Mouse (Mus musculus) CH12.LX (cell line): ENCODE results near the gene Zswim7. TPM values are rescaled to one million over a fixed set of nuclear protein-coding genes. Genes with fewer than 3 reads are reported as not detected.

Experiments
- DNase-seq: peaks from one replicate; pipeline ENCODE4 v3.0.0-alpha.2; 2013; ENCODE audit errors: extremely low read depth
- H3K27ac ChIP-seq: 2 replicates; pipeline ENCODE4 v1.5.1; 2012; ENCODE audit warnings: low read depth, mild to moderate bottlenecking, control low read depth, moderate library complexity; ENCODE audit not compliant: insufficient read depth
- H3K27me3 ChIP-seq: replicated peaks from 2 replicates; pipeline ENCODE3; 2012; ENCODE audit warnings: inconsistent platforms
- H3K36me3 ChIP-seq, 2 experiments: replicated peaks in 1 of 2; 2 replicates each; pipeline versions ENCODE3 to v1.6.1; 2012; ENCODE audit warnings: inconsistent platforms in 1 of 2, low read length in 1 of 2, mild to moderate bottlenecking in 1 of 2, mixed read lengths in 1 of 2, moderate library complexity in 1 of 2; ENCODE audit not compliant: control insufficient read depth in 1 of 2, insufficient read depth in 1 of 2
- H3K4me1 ChIP-seq, 2 experiments: 2 replicates each; pipeline ENCODE4 v1.6.1; 2012; ENCODE audit warnings: inconsistent platforms in 1 of 2, moderate library complexity in 1 of 2; ENCODE audit not compliant: insufficient read depth in 2 of 2, control insufficient read depth in 1 of 2
- H3K4me2 ChIP-seq: 2 replicates; pipeline ENCODE4 v1.6.1; 2012; ENCODE audit warnings: low read depth, mild to moderate bottlenecking, control low read depth; ENCODE audit not compliant: poor library complexity, insufficient read depth, severe bottlenecking
- H3K4me3 ChIP-seq, 3 experiments: fragments of 150-350 bp in 1 of 3; sonication (generic) in 1 of 3; replicated peaks in 1 of 3; 2 replicates each; pipeline versions ENCODE3 to v1.5.1; 2011 to 2012; ENCODE audit warnings: low read depth in 2 of 3, low read length in 2 of 3, mild to moderate bottlenecking in 2 of 3, moderate library complexity in 2 of 3, control low read depth in 1 of 3, improper control_type of control experiment in 1 of 3, inconsistent platforms in 1 of 3, mixed read lengths in 1 of 3; ENCODE audit not compliant: poor library complexity in 1 of 3
- H3K79me2 ChIP-seq: replicated peaks from 2 replicates; pipeline ENCODE4 v1.6.1; 2012; ENCODE audit warnings: mild to moderate bottlenecking, moderate library complexity; ENCODE audit not compliant: control insufficient read depth, poor library complexity, insufficient read depth, severe bottlenecking; ENCODE audit errors: extremely low read depth
- H3K9ac ChIP-seq: 2 replicates; pipeline ENCODE4 v1.6.1; 2012; ENCODE audit warnings: low read depth, mild to moderate bottlenecking, control low read depth, moderate library complexity; ENCODE audit not compliant: insufficient read depth
- H3K9me3 ChIP-seq: replicated peaks from 2 replicates; pipeline ENCODE3; 2012; ENCODE audit warnings: low read length, inconsistent platforms, mixed read lengths
- BHLHE40 ChIP-seq: IDR thresholded peaks from 2 replicates; pipeline ENCODE4 v1.6.1; 2011; ENCODE audit warnings: mild to moderate bottlenecking, low read depth, low read length, improper control_type of control experiment
- CHD2 ChIP-seq: IDR thresholded peaks from 2 replicates; pipeline ENCODE4 v1.6.1; 2011; ENCODE audit warnings: low read length, improper control_type of control experiment
- CTCF ChIP-seq, 2 experiments: IDR thresholded peaks in 1 of 2; conservative IDR thresholded peaks in 1 of 2; 2 replicates each; pipeline ENCODE4 v1.5.1; 2011 to 2012; ENCODE audit warnings: low read depth in 2 of 2, low read length in 2 of 2, improper control_type of control experiment in 1 of 2, inconsistent platforms in 1 of 2, mild to moderate bottlenecking in 1 of 2, moderate library complexity in 1 of 2
- ELF1 ChIP-seq: IDR thresholded peaks from 2 replicates; pipeline ENCODE4 v1.6.1; 2014; ENCODE audit warnings: low read depth, mild to moderate bottlenecking, inconsistent platforms, low read length, improper control_type of control experiment
- GABPA ChIP-seq: IDR thresholded peaks from 2 replicates; pipeline ENCODE4 v1.6.1; 2012; ENCODE audit warnings: low read depth, low read length, improper control_type of control experiment, inconsistent platforms; ENCODE audit not compliant: insufficient replicate concordance
- KAT2A ChIP-seq: IDR thresholded peaks from 2 replicates; pipeline ENCODE4 v1.6.1; 2012; ENCODE audit warnings: low read length, improper control_type of control experiment, inconsistent platforms; ENCODE audit not compliant: insufficient replicate concordance
- MAFK ChIP-seq: IDR thresholded peaks from 2 replicates; pipeline ENCODE4 v1.6.1; 2011; ENCODE audit warnings: low read length, improper control_type of control experiment; ENCODE audit not compliant: insufficient replicate concordance
- MAX ChIP-seq: IDR thresholded peaks from 2 replicates; pipeline ENCODE4 v1.6.1; 2011; ENCODE audit warnings: low read length, improper control_type of control experiment
- MEF2A ChIP-seq: IDR thresholded peaks from 2 replicates; pipeline ENCODE4 v1.6.1; 2014; ENCODE audit warnings: low read depth, mild to moderate bottlenecking, inconsistent platforms, low read length, improper control_type of control experiment, borderline replicate concordance
- MYC ChIP-seq: IDR thresholded peaks from 2 replicates; pipeline ENCODE4 v1.6.1; 2011; ENCODE audit warnings: low read depth, mild to moderate bottlenecking, improper control_type of control experiment, low read length
- PAX5 ChIP-seq: IDR thresholded peaks from 2 replicates; pipeline ENCODE4 v1.6.1; 2012; ENCODE audit warnings: low read length, inconsistent platforms, mixed read lengths
- POLR2AphosphoS2 ChIP-seq: IDR thresholded peaks from 2 replicates; pipeline ENCODE4 v1.6.1; 2011; ENCODE audit warnings: low read depth, low read length, improper control_type of control experiment
- SIN3A ChIP-seq: IDR thresholded peaks from 2 replicates; pipeline ENCODE4 v1.6.1; 2012; ENCODE audit warnings: low read length, improper control_type of control experiment, inconsistent platforms
- TBP ChIP-seq: conservative IDR thresholded peaks from 2 replicates; pipeline ENCODE4 v1.6.1; 2011; ENCODE audit warnings: low read depth, low read length, improper control_type of control experiment
- TCF12 ChIP-seq: IDR thresholded peaks from 2 replicates; pipeline ENCODE4 v1.6.1; 2014; ENCODE audit warnings: low read depth, mild to moderate bottlenecking, inconsistent platforms, low read length, improper control_type of control experiment
- USF1 ChIP-seq: IDR thresholded peaks from 2 replicates; pipeline ENCODE4 v1.6.1; 2014; ENCODE audit warnings: low read depth, mild to moderate bottlenecking, inconsistent platforms, low read length, improper control_type of control experiment
- USF2 ChIP-seq: conservative IDR thresholded peaks from 2 replicates; pipeline ENCODE4 v1.6.1; 2011; ENCODE audit warnings: low read depth, low read length, improper control_type of control experiment
- ZC3H11A ChIP-seq: IDR thresholded peaks from 2 replicates; pipeline ENCODE4 v1.6.1; 2012; ENCODE audit warnings: low read depth, mild to moderate bottlenecking, inconsistent platforms, low read length, improper control_type of control experiment
- ZKSCAN1 ChIP-seq: IDR thresholded peaks from 2 replicates; pipeline ENCODE4 v1.6.1; 2012; ENCODE audit warnings: low read depth, inconsistent platforms, low read length, improper control_type of control experiment, borderline replicate concordance
- ZMIZ1 ChIP-seq: IDR thresholded peaks from 2 replicates; pipeline ENCODE4 v1.6.1; 2012; ENCODE audit warnings: low read depth, mild to moderate bottlenecking, inconsistent platforms, low read length, improper control_type of control experiment
- dilution Hi-C: fragments of 300-500 bp; cut with MboI; formaldehyde crosslinking; loops from 2 replicates; pipeline ENCODE4 v1.14.3; 2020; ENCODE audit warnings: low sequenced_read_pairs; ENCODE audit not compliant: extremely low pct_unique_long_range_greater_than_20kb, extremely low pct_ligation_motif_present
- in situ Hi-C: fragments of 300-500 bp; cut with MboI; formaldehyde crosslinking; loops from 3 replicates; pipeline ENCODE4 v1.14.3; 2019; ENCODE audit warnings: low sequenced_read_pairs, low pct_ligation_motif_present, low pct_unique_long_range_greater_than_20kb, mixed read lengths
- polyA plus RNA-seq: library from polyadenylated mRNA; unstranded; fragments of >175 nt; gene quantifications from 2 replicates; pipeline ENCODE4 v1.2.1, GENCODE M21; 2012; ENCODE audit warnings: low read depth; ENCODE audit not compliant: insufficient read length
- total RNA-seq, 2 experiments: library from RNA; depleted of rRNA; stranded (reverse); fragments of 300-350 nt in 1 of 2; fragments of >200 nt in 1 of 2; gene quantifications; 2 replicates each; pipeline ENCODE4 v1.2.3; 2012 to 2014

The Zswim7 gene
- total and polyA plus RNA-seq, 3 experiments, result 44.2 to 62.5 (median 57.8) TPM

- Histone ChIP-seq H3K36me3 (no peaks in the 10 kb centered on the region), H3K27me3 (peaks cover 21% of the 10 kb centered on the region), H3K4me2 (no peak overlapping the region), H3K9ac (no peak overlapping the region), H3K4me1 (peaks cover 0 to 32% of the 10 kb centered on the region in 2 experiments; a peak in 2 of 4 replicates)
- dilution Hi-C loops, result no loop called here
- no peak for TF ChIP-seq GABPA
- TF ChIP-seq CTCF (conservative IDR thresholded peaks at IDR 0.05 in 1 of 2, IDR thresholded peaks at IDR 0.05 in 1 of 2; ENCODE audit: low read depth in 2 of 2, low read length in 2 of 2), result no peak
- TF ChIP-seq MAFK, result no peak
- no peak for TF ChIP-seq MAX
- TF ChIP-seq CHD2, result no peak
- TF ChIP-seq BHLHE40, result no peak
- no peak for TF ChIP-seq MYC
- no peak for TF ChIP-seq USF2
- no peak for TF ChIP-seq TBP
- TF ChIP-seq POLR2AphosphoS2, result no peak
- no peak for TF ChIP-seq ELF1
- no peak for TF ChIP-seq ZKSCAN1
- TF ChIP-seq KAT2A, result no peak
- no peak for TF ChIP-seq TCF12
- TF ChIP-seq ZMIZ1, result no peak
- TF ChIP-seq, all 38 proteins: peak for 0
- DNase-seq, result no peak
- Histone ChIP-seq H3K9me3 (no peaks in the 10 kb centered on the region), H3K4me3 (no peak overlapping the region), H3K79me2 (no peaks in the 10 kb centered on the region), H3K27ac (no peak overlapping the region)
- in situ Hi-C loops, result no loop called here
Observed at GRCm38 (mm10) chr11:62253380-62253779, 27.8 kb downstream of the Zswim7 start.

DNA sequence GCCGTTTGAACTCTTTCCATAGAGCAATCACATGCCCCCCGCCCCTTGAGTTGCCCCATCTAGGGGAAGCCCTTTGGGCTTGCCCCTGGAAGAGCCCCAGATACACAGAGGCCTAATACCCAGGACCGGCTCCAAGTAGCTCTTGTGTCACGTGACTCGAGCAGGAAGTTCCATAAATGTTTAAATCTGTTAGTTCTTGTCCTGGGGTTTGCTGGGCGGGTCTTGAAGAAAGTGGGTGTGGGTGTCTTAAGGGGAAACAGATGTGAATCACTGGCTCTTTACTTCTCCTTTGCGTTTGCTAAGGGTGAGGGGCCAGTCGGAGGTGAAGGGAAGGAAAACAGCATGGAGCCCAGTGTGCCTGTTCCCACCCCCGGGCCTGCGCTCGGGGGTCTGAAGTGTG lies 30.1 kb downstream of the Zswim7 start:
- Histone ChIP-seq H3K27me3 (peaks cover 31% of the 10 kb centered on the region), H3K4me3 (no peak overlapping the region), H3K79me2 (no peaks in the 10 kb centered on the region), H3K9ac (no peak overlapping the region), H3K9me3 (peaks cover 8% of the 10 kb centered on the region), H3K4me1 (peaks cover 0 to 33% of the 10 kb centered on the region in 2 experiments; a peak in 2 of 4 replicates), H3K27ac (no peak overlapping the region), H3K4me2 (no peak overlapping the region), H3K36me3 (no peaks in the 10 kb centered on the region)
- dilution Hi-C loops (no loop called here), in situ Hi-C loops (no loop called here)
- peak; percentile 69 for TF ChIP-seq USF2
- no peak for TF ChIP-seq ZC3H11A
- no peak for TF ChIP-seq TBP
- no peak for TF ChIP-seq MEF2A
- 0 out of 2 replicates have a peak, but pooled peaks have one; percentile 53 for TF ChIP-seq BHLHE40
- TF ChIP-seq USF1, result peak; percentile 76
- no peak for TF ChIP-seq ZMIZ1
- no peak for TF ChIP-seq SIN3A
- TF ChIP-seq PAX5, result no peak
- DNase-seq, result no peak
